Mouse (Mus musculus): ENCODE results near the gene Cybrd1. TPM values are rescaled to one million over a fixed set of nuclear protein-coding genes. Genes with fewer than 3 reads are reported as not detected.
A peak's percentile ranks its signal among the peaks of the same experiment; 100 is the strongest.

Cybrd1 gene
- total and polyA plus RNA-seq, 2 experiments, result under 0.01 to 0.05 TPM

GRCm38 (mm10) chr2:71116151-71116550, 1.6 kb upstream of the Cybrd1 start:
- no peaks in the 10 kb centered on the region for H3K36me3 ChIP-seq (ENCODE audit: control insufficient read depth, insufficient read depth, low read length)
- no peaks in the 10 kb centered on the region for H3K4me1 ChIP-seq (ENCODE audit: control insufficient read depth, insufficient read depth, low read length)
- no peak overlapping the region for H3K27ac ChIP-seq (replicated peaks; ENCODE audit: insufficient read depth, low read depth, low read length)
- TF ChIP-seq CTCF (IDR thresholded peaks at IDR 0.05; ENCODE audit: low read depth, low read length) (peak; percentile 13; the same call in 1 of the 2 replicates), POLR2A (IDR thresholded peaks at IDR 0.05; ENCODE audit: extremely low read depth, insufficient read depth, low read length) (no peak)
- H3K9ac ChIP-seq (ENCODE audit: low read depth, low read length), result no peak overlapping the region
- no peak overlapping the region for H3K4me3 ChIP-seq (ENCODE audit: insufficient read depth, low read depth, low read length)
- no peak for DNase-seq (ENCODE audit: extremely low read depth, low read depth, low spot score)
- 98% methylated on average over 4 of the region's 4 CpGs for WGBS
- no peaks in the 10 kb centered on the region for H3K79me2 ChIP-seq (ENCODE audit: control insufficient read depth, insufficient read depth, low read length)
- H3K27me3 ChIP-seq (ENCODE audit: control insufficient read depth, insufficient read depth, low read length), result peaks cover 11% of the 10 kb centered on the region

GRCm38 (mm10) chr2:71120844-71121243, 3.1 kb downstream of the Cybrd1 start:
- Histone ChIP-seq H3K79me2 (ENCODE audit: control insufficient read depth, insufficient read depth, low read length) (no peaks in the 10 kb centered on the region), H3K9ac (ENCODE audit: low read depth, low read length) (no peak overlapping the region), H3K27ac (replicated peaks; ENCODE audit: insufficient read depth, low read depth, low read length) (no peak overlapping the region), H3K4me3 (ENCODE audit: insufficient read depth, low read depth, low read length) (no peak overlapping the region), H3K36me3 (ENCODE audit: control insufficient read depth, insufficient read depth, low read length) (no peaks in the 10 kb centered on the region), H3K4me1 (ENCODE audit: control insufficient read depth, insufficient read depth, low read length) (no peaks in the 10 kb centered on the region), H3K27me3 (ENCODE audit: control insufficient read depth, insufficient read depth, low read length) (peaks cover 11% of the 10 kb centered on the region)
- WGBS, result 94% methylated on average over 10 of the region's 10 CpGs
- TF ChIP-seq CTCF (IDR thresholded peaks at IDR 0.05; ENCODE audit: low read depth, low read length) (no peak), POLR2A (IDR thresholded peaks at IDR 0.05; ENCODE audit: extremely low read depth, insufficient read depth, low read length) (no peak)
- DNase-seq (ENCODE audit: extremely low read depth, low read depth, low spot score), result no peak

GRCm38 (mm10) chr2:71121406-71121805, 3.7 kb downstream of the Cybrd1 start:
- no peak overlapping the region for H3K27ac ChIP-seq (replicated peaks; ENCODE audit: insufficient read depth, low read depth, low read length)
- TF ChIP-seq CTCF (IDR thresholded peaks at IDR 0.05; ENCODE audit: low read depth, low read length), result no peak
- TF ChIP-seq POLR2A (IDR thresholded peaks at IDR 0.05; ENCODE audit: extremely low read depth, insufficient read depth, low read length), result no peak
- H3K36me3 ChIP-seq (ENCODE audit: control insufficient read depth, insufficient read depth, low read length), result no peaks in the 10 kb centered on the region
- no peaks in the 10 kb centered on the region for H3K79me2 ChIP-seq (ENCODE audit: control insufficient read depth, insufficient read depth, low read length)
- H3K4me3 ChIP-seq (ENCODE audit: insufficient read depth, low read depth, low read length), result no peak overlapping the region
- no peaks in the 10 kb centered on the region for H3K4me1 ChIP-seq (ENCODE audit: control insufficient read depth, insufficient read depth, low read length)
- peaks cover 11% of the 10 kb centered on the region for H3K27me3 ChIP-seq (ENCODE audit: control insufficient read depth, insufficient read depth, low read length)
- H3K9ac ChIP-seq (ENCODE audit: low read depth, low read length), result no peak overlapping the region
- WGBS, result 75% methylated on average over 5 of the region's 5 CpGs
- no peak for DNase-seq (ENCODE audit: extremely low read depth, low read depth, low spot score)

- WGBS, result 88% methylated on average over 13 of the region's 13 CpGs
- Histone ChIP-seq H3K27me3 (ENCODE audit: control insufficient read depth, insufficient read depth, low read length) (peaks cover 10% of the 10 kb centered on the region), H3K9ac (ENCODE audit: low read depth, low read length) (no peak overlapping the region), H3K4me3 (ENCODE audit: insufficient read depth, low read depth, low read length) (no peak overlapping the region), H3K36me3 (ENCODE audit: control insufficient read depth, insufficient read depth, low read length) (no peaks in the 10 kb centered on the region), H3K79me2 (ENCODE audit: control insufficient read depth, insufficient read depth, low read length) (no peaks in the 10 kb centered on the region), H3K27ac (replicated peaks; ENCODE audit: insufficient read depth, low read depth, low read length) (no peak overlapping the region), H3K4me1 (ENCODE audit: control insufficient read depth, insufficient read depth, low read length) (no peaks in the 10 kb centered on the region)
- DNase-seq (ENCODE audit: extremely low read depth, low read depth, low spot score), result no peak
- no peak for TF ChIP-seq POLR2A (IDR thresholded peaks at IDR 0.05; ENCODE audit: extremely low read depth, insufficient read depth, low read length)
- no peak for TF ChIP-seq CTCF (IDR thresholded peaks at IDR 0.05; ENCODE audit: low read depth, low read length)
These were observed 4.7 kb downstream of the Cybrd1 start for GRCm38 (mm10) chr2:71122268-71123029.

DNA sequence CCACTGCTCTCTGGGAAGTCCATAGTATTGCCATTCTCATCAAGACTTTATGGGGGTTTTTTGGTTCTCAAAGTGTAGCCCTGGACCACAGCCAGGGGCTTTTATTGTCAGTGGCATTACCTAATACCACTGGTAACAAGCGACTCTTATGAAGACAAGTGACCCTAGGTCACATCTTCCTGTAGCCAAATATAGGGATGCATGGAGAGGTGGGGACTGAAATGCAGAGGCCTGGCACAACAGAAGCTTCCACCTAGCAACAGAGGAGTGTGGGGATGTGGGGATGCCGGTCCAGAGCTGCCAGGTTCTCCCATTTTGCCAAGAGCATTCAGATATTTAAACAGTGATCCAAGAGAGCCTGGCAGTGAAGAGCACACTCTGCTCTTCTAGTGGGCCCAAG, 5.9 kb downstream of the Cybrd1 start:
- WGBS, result 33% methylated on average over 2 of the region's 2 CpGs
- no peaks in the 10 kb centered on the region for H3K36me3 ChIP-seq (ENCODE audit: control insufficient read depth, insufficient read depth, low read length)
- H3K79me2 ChIP-seq (ENCODE audit: control insufficient read depth, insufficient read depth, low read length), result no peaks in the 10 kb centered on the region
- no peak overlapping the region for H3K4me3 ChIP-seq (ENCODE audit: insufficient read depth, low read depth, low read length)
- no peak for TF ChIP-seq CTCF (IDR thresholded peaks at IDR 0.05; ENCODE audit: low read depth, low read length)
- TF ChIP-seq POLR2A (IDR thresholded peaks at IDR 0.05; ENCODE audit: extremely low read depth, insufficient read depth, low read length), result no peak
- H3K27ac ChIP-seq (replicated peaks; ENCODE audit: insufficient read depth, low read depth, low read length), result no peak overlapping the region
- DNase-seq (ENCODE audit: extremely low read depth, low read depth, low spot score), result no peak
- no peaks in the 10 kb centered on the region for H3K4me1 ChIP-seq (ENCODE audit: control insufficient read depth, insufficient read depth, low read length)
- H3K27me3 ChIP-seq (ENCODE audit: control insufficient read depth, insufficient read depth, low read length), result no peaks in the 10 kb centered on the region; the same call in 1 of the 2 replicates
- no peak overlapping the region for H3K9ac ChIP-seq (ENCODE audit: low read depth, low read length)

Data from liver, adult 2 months (tissue).